Mouse (Mus musculus) ES-E14 (cell line): ENCODE results near the gene Psmd2. TPM values are rescaled to one million over a fixed set of nuclear protein-coding genes. Genes with fewer than 3 reads are reported as not detected.

Source experiments
- DNase-seq: peaks from one replicate; pipeline ENCODE4 v3.0.0-alpha.2; 2013; ENCODE audit warnings: low read depth, low spot score
- H3K27ac ChIP-seq: 2 replicates; pipeline ENCODE4 v1.5.1; 2012; ENCODE audit warnings: low read depth, mild to moderate bottlenecking, low read length, moderate library complexity, mixed read lengths; ENCODE audit not compliant: poor library complexity, insufficient read depth, severe bottlenecking
- H3K36me3 ChIP-seq: 2 replicates; pipeline ENCODE4 v1.6.1; 2012; ENCODE audit warnings: mild to moderate bottlenecking, low read length, moderate library complexity, mixed read lengths; ENCODE audit not compliant: control insufficient read depth, poor library complexity, insufficient read depth, severe bottlenecking
- H3K4me1 ChIP-seq, 2 experiments: fragments of 150-350 bp in 1 of 2; sonication (generic) in 1 of 2; 2 replicates each; pipeline ENCODE4 v1.6.1; 2012; ENCODE audit warnings: low read length in 2 of 2, mild to moderate bottlenecking in 1 of 2, mixed read lengths in 1 of 2; ENCODE audit not compliant: control insufficient read depth in 2 of 2, insufficient read depth in 2 of 2, poor library complexity in 1 of 2
- H3K4me3 ChIP-seq, 2 experiments: fragments of 150-350 bp in 1 of 2; sonication (generic) in 1 of 2; 2 replicates each; pipeline ENCODE4 v1.5.1; 2012; ENCODE audit warnings: low read length in 2 of 2, low read depth in 1 of 2, mild to moderate bottlenecking in 1 of 2, mixed read lengths in 1 of 2; ENCODE audit not compliant: insufficient read depth in 1 of 2, poor library complexity in 1 of 2, severe bottlenecking in 1 of 2
- H3K9ac ChIP-seq: 2 replicates; pipeline ENCODE4 v1.6.1; 2012; ENCODE audit warnings: low read depth, mild to moderate bottlenecking, low read length, mixed read lengths; ENCODE audit not compliant: poor library complexity, insufficient read depth, severe bottlenecking
- H3K9me3 ChIP-seq: fragments of 150-350 bp; sonication (generic); 2 replicates; pipeline ENCODE4 v1.6.1; 2012; ENCODE audit warnings: low read depth, mild to moderate bottlenecking, low read length; ENCODE audit not compliant: control insufficient read depth, insufficient read depth
- CHD2 ChIP-seq: IDR thresholded peaks from 2 replicates; pipeline ENCODE4 v1.6.1; 2014; ENCODE audit warnings: mild to moderate bottlenecking, low read depth, low read length, inconsistent platforms
- HCFC1 ChIP-seq: IDR thresholded peaks from 2 replicates; pipeline ENCODE4 v1.6.1; 2012; ENCODE audit warnings: low read length, inconsistent platforms, borderline replicate concordance; ENCODE audit not compliant: insufficient read depth
- MAFK ChIP-seq: IDR thresholded peaks from 2 replicates; pipeline ENCODE4 v1.6.1; 2014; ENCODE audit warnings: mild to moderate bottlenecking, low read depth, low read length, inconsistent platforms; ENCODE audit not compliant: insufficient read depth
- ZC3H11A ChIP-seq: IDR thresholded peaks from 2 replicates; pipeline ENCODE4 v1.6.1; 2012; ENCODE audit warnings: low read depth, mild to moderate bottlenecking, inconsistent platforms, low read length, borderline replicate concordance
- ZNF384 ChIP-seq: IDR thresholded peaks from 2 replicates; pipeline ENCODE4 v1.6.1; 2012; ENCODE audit warnings: low read depth, low read length, inconsistent platforms
- in situ Hi-C, 2 experiments: fragments of 600-800 bp; cut with MboI; formaldehyde crosslinking; loops; one replicate each; pipeline ENCODE4 v1.15.1; 2025; ENCODE audit warnings: low sequenced_read_pairs in 2 of 2, inconsistent platforms in 1 of 2; ENCODE audit not compliant: unreplicated experiment in 2 of 2
- total RNA-seq: library from RNA; depleted of rRNA; stranded (reverse); fragments of 300-350 nt; gene quantifications from 2 replicates; pipeline ENCODE4 v1.2.3, GENCODE M21; 2012

Psmd2 gene
- total RNA-seq, 1 experiment, result 302 TPM

DNA sequence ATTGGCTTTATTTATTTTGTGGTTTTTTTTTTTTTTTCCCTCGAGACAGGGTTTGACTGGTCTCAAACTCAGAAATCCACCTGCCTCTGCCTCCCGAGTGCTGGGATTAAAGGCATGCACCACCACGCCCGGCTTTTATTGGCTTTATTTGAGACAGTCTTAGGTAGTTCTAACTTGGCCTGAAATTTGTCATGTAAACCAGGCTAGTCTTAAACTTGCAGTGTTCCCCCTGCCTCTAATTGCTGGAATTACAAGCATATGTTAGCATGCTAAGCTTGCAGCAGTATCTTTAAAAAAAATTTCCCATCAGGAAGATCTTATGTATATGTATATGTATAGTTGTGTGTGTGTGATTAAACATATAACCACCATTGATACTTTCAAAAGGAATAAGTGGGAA lies 25.2 kb downstream of the Psmd2 start:
- no peak for DNase-seq
- H3K36me3 ChIP-seq, result peaks cover 65% of the 10 kb centered on the region
- no peak overlapping the region for H3K27ac ChIP-seq
- TF ChIP-seq CHD2 (no peak), ZC3H11A (no peak), MAFK (no peak), ZNF384 (no peak), HCFC1 (no peak)
- no peak overlapping the region for H3K4me3 ChIP-seq
- no peak overlapping the region for H3K9ac ChIP-seq
- no peaks in the 10 kb centered on the region for H3K9me3 ChIP-seq
- in situ Hi-C loops, result no loop called here
- H3K4me1 ChIP-seq, result peaks cover 0 to 8% of the 10 kb centered on the region in 2 experiments; a peak in 1 of 4 replicates

DNA sequence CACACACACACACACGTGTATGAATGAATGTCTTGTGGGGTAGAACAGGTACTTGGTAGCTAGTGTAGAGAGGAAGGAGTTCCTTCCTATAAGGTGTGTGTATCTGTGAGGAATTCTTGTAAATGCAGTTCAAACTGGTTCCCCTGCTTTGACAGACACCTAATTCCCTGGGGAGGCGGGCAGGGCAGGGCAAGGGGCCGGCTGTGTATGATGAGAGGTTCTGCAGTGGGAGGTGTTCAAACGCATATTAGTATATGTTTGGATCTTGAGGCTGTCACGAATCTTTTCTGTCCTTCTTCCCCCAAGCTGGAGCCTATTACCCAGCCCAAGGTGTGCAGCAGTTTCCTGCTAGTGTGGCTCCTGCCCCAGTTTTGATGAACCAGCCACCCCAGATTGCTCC lies 25.9 kb downstream of the Psmd2 start:
- no peak for DNase-seq
- Histone ChIP-seq H3K9ac (no peak overlapping the region), H3K9me3 (no peaks in the 10 kb centered on the region), H3K4me1 (peaks cover 0 to 6% of the 10 kb centered on the region in 2 experiments; a peak in 1 of 4 replicates), H3K27ac (no peak overlapping the region), H3K4me3 (no peak overlapping the region), H3K36me3 (peaks cover 70% of the 10 kb centered on the region)
- in situ Hi-C loops, result no loop called here
- no peak for TF ChIP-seq CHD2
- no peak for TF ChIP-seq ZC3H11A
- TF ChIP-seq HCFC1, result no peak
- no peak for TF ChIP-seq ZNF384
- no peak for TF ChIP-seq MAFK

DNA sequence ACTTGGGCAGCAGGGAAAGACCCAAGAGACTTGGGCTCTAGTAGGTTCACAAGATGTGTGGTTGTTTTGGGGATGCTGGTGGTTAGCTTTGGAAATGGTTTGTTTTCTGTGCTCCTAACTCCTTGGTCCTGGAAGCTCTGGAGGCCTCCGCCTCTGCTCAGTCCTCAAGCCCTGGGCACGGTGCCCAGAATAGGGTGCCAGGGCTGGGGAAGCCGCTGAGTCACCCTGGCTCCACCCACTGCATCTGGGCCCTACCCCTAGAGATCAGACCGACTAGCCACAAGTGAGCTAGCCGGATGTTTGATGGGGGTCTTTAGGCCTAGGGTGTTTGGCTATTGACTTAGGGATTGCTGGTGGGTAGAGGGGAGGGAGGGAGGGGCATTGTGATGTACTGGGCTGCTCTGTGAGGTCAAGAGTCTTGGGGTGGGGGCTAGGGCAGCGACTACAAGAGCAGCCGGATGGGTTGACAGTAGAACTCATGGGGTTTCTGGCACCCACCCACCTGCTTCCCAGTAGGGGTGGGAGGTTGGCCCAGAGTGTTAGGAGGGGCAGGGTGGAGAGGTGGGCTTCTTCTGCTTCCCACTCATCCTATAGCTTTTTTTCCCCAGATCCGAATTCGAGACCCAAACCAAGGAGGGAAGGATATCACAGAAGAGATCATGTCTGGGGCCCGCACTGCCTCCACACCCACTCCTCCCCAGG lies 26.7 kb downstream of the Psmd2 start:
- DNase-seq, result no peak
- no peak overlapping the region for H3K27ac ChIP-seq
- TF ChIP-seq ZNF384 (no peak), HCFC1 (no peak), ZC3H11A (no peak), MAFK (no peak), CHD2 (no peak)
- H3K4me3 ChIP-seq, result no peak overlapping the region
- no peak overlapping the region for H3K9ac ChIP-seq
- peaks cover 78% of the 10 kb centered on the region for H3K36me3 ChIP-seq
- H3K4me1 ChIP-seq, result peaks cover 0 to 6% of the 10 kb centered on the region in 2 experiments; a peak in 1 of 4 replicates
- in situ Hi-C loops, result no loop called here
- no peaks in the 10 kb centered on the region for H3K9me3 ChIP-seq

DNA sequence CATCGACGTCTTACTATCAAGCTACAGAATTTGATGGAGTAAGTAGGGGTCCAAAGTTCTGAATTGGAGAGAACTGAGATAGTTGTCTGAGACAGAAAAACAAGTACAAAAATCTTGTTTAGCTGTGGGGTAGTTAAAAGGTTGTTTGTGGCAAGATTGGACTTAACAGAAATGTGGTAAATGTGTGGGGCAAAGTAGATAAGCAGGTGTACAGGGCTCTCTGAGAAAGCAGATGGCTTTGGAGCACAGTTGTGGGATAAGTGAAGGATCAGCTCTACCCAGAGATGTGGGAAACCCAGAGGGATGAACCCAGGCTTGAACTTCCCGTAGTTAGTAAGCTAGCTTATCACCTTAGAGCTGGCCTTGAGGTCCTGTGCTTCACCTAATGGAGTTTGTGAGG lies 39.3 kb downstream of the Psmd2 start:
- in situ Hi-C loops, result no loop called here
- TF ChIP-seq HCFC1 (no peak), CHD2 (no peak), ZNF384 (no peak), MAFK (no peak), ZC3H11A (no peak)
- no peaks in the 10 kb centered on the region for H3K9me3 ChIP-seq
- no peak overlapping the region for H3K27ac ChIP-seq
- no peak overlapping the region for H3K4me3 ChIP-seq
- H3K9ac ChIP-seq, result no peak overlapping the region
- H3K4me1 ChIP-seq, result peaks cover 1 to 17% of the 10 kb centered on the region in 2 experiments; a peak in 3 of 4 replicates
- H3K36me3 ChIP-seq, result peaks cover 51% of the 10 kb centered on the region
- no peak for DNase-seq
